ENCODE assay signal across 8 mouse cellular contexts in genomic region chr12:80260744-80261695, GRCm38 (mm10). TPM values are rescaled to one million over a fixed set of nuclear protein-coding genes. Genes with fewer than 3 reads are reported as not detected.
A peak's percentile ranks its signal among the peaks of the same experiment; 100 is the strongest.
DNase-seq lines count a peak whose midpoint lies in the region; ATAC-seq and TF ChIP-seq lines count a peak whose summit lies in the region.

No protein-coding gene starts in this region.

- peak; percentile 43 for ATAC-seq in heart, embryonic 12.5 days (ENCODE audit: insufficient number of reproducible peaks, low FRiP score)
- ATAC-seq in hindbrain, embryonic 11.5 days (ENCODE audit: low FRiP score) = peak; percentile 27; the same call in 1 of the 2 replicates
- ATAC-seq in liver, embryonic 13.5 days (ENCODE audit: low read depth) = 0 out of 2 replicates have a peak, but pooled peaks have one; percentile 14
- peak; percentile 7; the same call in 1 of the 2 replicates for ATAC-seq in neural tube, embryonic 15.5 days (ENCODE audit: low FRiP score)

- no peaks in the 10 kb centered on the region for H3K9me3 ChIP-seq in heart, embryonic 12.5 days (replicated peaks)
- H3K9me3 ChIP-seq in hindbrain, embryonic 11.5 days (ENCODE audit: control insufficient read depth, low read length) = no peaks in the 10 kb centered on the region
- H3K9me3 ChIP-seq in liver, embryonic 13.5 days (replicated peaks) = no peaks in the 10 kb centered on the region
- H3K9me3 ChIP-seq in neural tube, embryonic 15.5 days (replicated peaks) = no peaks in the 10 kb centered on the region

- no peaks in the 10 kb centered on the region for H3K36me3 ChIP-seq in heart, embryonic 12.5 days
- no peaks in the 10 kb centered on the region for H3K36me3 ChIP-seq in hindbrain, embryonic 11.5 days (ENCODE audit: control insufficient read depth, insufficient read depth, low read length)
- H3K36me3 ChIP-seq in liver, embryonic 13.5 days = no peaks in the 10 kb centered on the region
- no peaks in the 10 kb centered on the region for H3K36me3 ChIP-seq in neural tube, embryonic 15.5 days

- DNase-seq in heart, adult 18-20 months = no peak
- peak; percentile 51 for DNase-seq in brain, embryonic 14.5 days (ENCODE audit: low read depth)
- DNase-seq in hindbrain, embryonic 11.5 days (ENCODE audit: low spot score) = peak; percentile 64
- DNase-seq in liver, embryonic 13.5 days = no peak
- no peak for DNase-seq in yolk sac, embryonic 10.5 days (ENCODE audit: low spot score)
- DNase-seq in urinary bladder, postnatal 10 days (ENCODE audit: low spot score) = no peak

- 12% methylated on average over 25 of the region's 25 CpGs for whole genome bisulfite sequencing in heart, embryonic 12.5 days
- WGBS in hindbrain, embryonic 11.5 days = 13% methylated on average over 25 of the region's 25 CpGs
- 21% methylated on average over 25 of the region's 25 CpGs for WGBS in liver, embryonic 13.5 days (ENCODE audit: insufficient replicate concordance)
- 12% methylated on average over 25 of the region's 25 CpGs for WGBS in neural tube, embryonic 15.5 days

- no peak for TF ChIP-seq POLR2A in brain, embryonic 14.5 days (IDR thresholded peaks at IDR 0.05; ENCODE audit: borderline replicate concordance, extremely low read depth, insufficient read depth, insufficient read length, poor library complexity, severe bottlenecking)

- H3K27me3 ChIP-seq in heart, embryonic 12.5 days (replicated peaks) = no peaks in the 10 kb centered on the region
- H3K27me3 ChIP-seq in hindbrain, embryonic 11.5 days (ENCODE audit: control insufficient read depth, insufficient read depth, low read length) = no peaks in the 10 kb centered on the region; the same call in none of the 2 replicates
- H3K27me3 ChIP-seq in liver, embryonic 13.5 days = peaks cover 59% of the 10 kb centered on the region
- H3K27me3 ChIP-seq in neural tube, embryonic 15.5 days (replicated peaks) = no peaks in the 10 kb centered on the region

- peak overlapping the region; percentile 87 for H3K4me3 ChIP-seq in heart, embryonic 12.5 days
- H3K4me3 ChIP-seq in hindbrain, embryonic 11.5 days (ENCODE audit: low read depth, low read length) = peak overlapping the region; percentile 59
- peak overlapping the region; percentile 65 for H3K4me3 ChIP-seq in liver, embryonic 13.5 days (replicated peaks)
- peak overlapping the region; percentile 91 for H3K4me3 ChIP-seq in neural tube, embryonic 15.5 days (replicated peaks)

- peak overlapping the region; percentile 92 for H3K9ac ChIP-seq in heart, embryonic 12.5 days
- H3K9ac ChIP-seq in hindbrain, embryonic 11.5 days (ENCODE audit: low read depth, low read length) = peak overlapping the region; percentile 78
- peak overlapping the region; percentile 30; the same call in 1 of the 2 replicates for H3K9ac ChIP-seq in liver, embryonic 13.5 days
- peak overlapping the region; percentile 84 for H3K9ac ChIP-seq in neural tube, embryonic 15.5 days (replicated peaks)

- peak overlapping the region; percentile 81 for H3K4me2 ChIP-seq in heart, embryonic 12.5 days
- H3K4me2 ChIP-seq in hindbrain, embryonic 11.5 days (replicated peaks; ENCODE audit: low read depth, low read length) = peak overlapping the region; percentile 95
- H3K4me2 ChIP-seq in liver, embryonic 13.5 days = peak overlapping the region; percentile 67
- H3K4me2 ChIP-seq in neural tube, embryonic 15.5 days = peak overlapping the region; percentile 93

- H3K27ac ChIP-seq in heart, embryonic 12.5 days (ENCODE audit: poor library complexity, severe bottlenecking) = peak overlapping the region; percentile 90
- H3K27ac ChIP-seq in hindbrain, embryonic 11.5 days (ENCODE audit: low read depth, low read length) = no peak overlapping the region
- peak overlapping the region; percentile 72; the same call in 1 of the 2 replicates for H3K27ac ChIP-seq in liver, embryonic 13.5 days
- H3K27ac ChIP-seq in neural tube, embryonic 15.5 days (replicated peaks) = peak overlapping the region; percentile 89

- no peak for TF ChIP-seq CTCF in brain, embryonic 14.5 days (IDR thresholded peaks at IDR 0.05; ENCODE audit: borderline replicate concordance, extremely low read depth, insufficient read depth, insufficient read length)

- peaks cover 32% of the 10 kb centered on the region for H3K4me1 ChIP-seq in heart, embryonic 12.5 days (replicated peaks)
- peaks cover 3% of the 10 kb centered on the region; the same call in 1 of the 2 replicates for H3K4me1 ChIP-seq in hindbrain, embryonic 11.5 days (replicated peaks; ENCODE audit: control insufficient read depth, insufficient read depth, low read length)
- peaks cover 14% of the 10 kb centered on the region for H3K4me1 ChIP-seq in liver, embryonic 13.5 days (replicated peaks)
- H3K4me1 ChIP-seq in neural tube, embryonic 15.5 days = peaks cover 29% of the 10 kb centered on the region

RNA-seq across cellular contexts. Expression of gene Actn1, which starts 0.8 kb away (rescaled TPM):
- 63.6 and 65.0 TPM in 2 replicates for polyA plus RNA-seq in heart, embryonic 12.5 days (2016; fragmentation: Nextera tagmentation; extraction: Ambion mirVana)
- total RNA-seq in heart, adult 18-20 months (2021) = 10 to 100 TPM; 23.8 to 31.7 TPM
- 25.1 and 30.5 TPM in 2 replicates for polyA plus RNA-seq in brain, embryonic 14.5 days (2012; rRNA removed)
- polyA plus RNA-seq in hindbrain, embryonic 11.5 days (2014; fragmentation: Nextera tagmentation; extraction: Ambion mirVana) = 19.1 and 23.4 TPM in 2 replicates
- 7.3 and 8.6 TPM in 2 replicates for polyA plus RNA-seq in liver, embryonic 13.5 days (2015; fragmentation: Nextera tagmentation; extraction: Ambion mirVana)
- 8.0 and 19.7 TPM in 2 replicates for polyA plus RNA-seq in neural tube, embryonic 15.5 days (2015; fragmentation: Nextera tagmentation; extraction: Ambion mirVana)

Comparison
In these comparisons a context has a peak if more than half of its experiments do, and no peak if none do; other contexts are left out.
1. H3K9ac ChIP-seq: peak in every context shown above with its lines; median percentile 92 in heart, embryonic 12.5 days; 84 in neural tube, embryonic 15.5 days; 78 in hindbrain, embryonic 11.5 days; 30 in liver, embryonic 13.5 days.
2. DNase-seq: peak in brain, embryonic 14.5 days (single experiment) and hindbrain, embryonic 11.5 days (single experiment); none in heart, adult 18-20 months (0 of 2), liver, embryonic 13.5 days (single experiment), yolk sac, embryonic 10.5 days (single experiment) and urinary bladder, postnatal 10 days (single experiment).
3. Peak in every context shown above with its lines, with median percentiles within 50 percentile points of each other: ATAC-seq, H3K4me2 ChIP-seq and H3K4me3 ChIP-seq.